Mouse (Mus musculus) right cerebral cortex, adult 2 months (tissue): ENCODE measurements at regions not wholly inside any gene's neighbourhood (a gene's known extent, or its start where the extent isn't known, plus 50 kb on each side); places are given as distances from the start of the nearest gene placed in this dataset.
"Not testable (repeated sequence)": the region's sequence is repeated elsewhere in the genome, so short reads cannot be mapped to it uniquely, and the experiment has no call there.

Experiments used
- DNase-seq, 2 experiments: peaks; one replicate each; pipeline ENCODE4 v3.0.0; 2021 to 2022; ENCODE audit warnings: low spot score in 2 of 2

- DNase-seq, result no peak
Observed at GRCm38 (mm10) chr6:31811890-31812289, 238.2 kb upstream of the 1700012A03Rik start.

GRCm38 (mm10) chr6:31810602-31811512 lies 239.2 kb upstream of the 1700012A03Rik start:
- no peak for DNase-seq

- not testable (repeated sequence) for DNase-seq
Observed at GRCm38 (mm10) chr6:31804468-31804867, 240.7 kb upstream of the Podxl start.

- DNase-seq, result not testable (repeated sequence)
Observed at GRCm38 (mm10) chr6:31803222-31803621, 239.4 kb upstream of the Podxl start.

GRCm38 (mm10) chr6:31791547-31791946 lies 227.8 kb upstream of the Podxl start:
- DNase-seq, result peak in 1 of 2 experiments; percentile 26

- no peak for DNase-seq
Observed at GRCm38 (mm10) chr6:31790906-31791305, 227.1 kb upstream of the Podxl start.

- DNase-seq, result no peak
Observed at GRCm38 (mm10) chr6:31776841-31777240, 213.1 kb upstream of the Podxl start.

- no peak for DNase-seq
Observed at GRCm38 (mm10) chr6:31771916-31772315, 208.1 kb upstream of the Podxl start.

- no peak for DNase-seq
Observed at GRCm38 (mm10) chr6:31745589-31745988, 181.8 kb upstream of the Podxl start.

GRCm38 (mm10) chr6:31731391-31731790 lies 167.6 kb upstream of the Podxl start:
- DNase-seq, result no peak

- no peak for DNase-seq
Observed at GRCm38 (mm10) chr6:31719614-31720013, 155.8 kb upstream of the Podxl start.

GRCm38 (mm10) chr6:31718843-31719242 lies 155.1 kb upstream of the Podxl start:
- DNase-seq, result no peak

GRCm38 (mm10) chr6:31717531-31717930 lies 153.8 kb upstream of the Podxl start:
- peak in 1 of 2 experiments; percentile 16 for DNase-seq

- no peak for DNase-seq
Observed at GRCm38 (mm10) chr6:31707256-31707655, 143.5 kb upstream of the Podxl start.

- DNase-seq, result no peak
Observed at GRCm38 (mm10) chr6:31704191-31704590, 140.4 kb upstream of the Podxl start.

GRCm38 (mm10) chr6:31702931-31703330 lies 139.2 kb upstream of the Podxl start:
- no peak for DNase-seq

GRCm38 (mm10) chr6:31695885-31696284 lies 132.1 kb upstream of the Podxl start:
- no peak for DNase-seq

GRCm38 (mm10) chr6:31693047-31693446 lies 129.3 kb upstream of the Podxl start:
- DNase-seq, result no peak

- no peak for DNase-seq
Observed at GRCm38 (mm10) chr6:31692024-31692423, 128.2 kb upstream of the Podxl start.

- no peak for DNase-seq
Observed at GRCm38 (mm10) chr6:31680101-31680500, 116.3 kb upstream of the Podxl start.

GRCm38 (mm10) chr6:31665671-31666486 lies 102.1 kb upstream of the Podxl start:
- DNase-seq, result peak in 1 of 2 experiments; percentile 45

GRCm38 (mm10) chr6:31664495-31664894 lies 100.7 kb upstream of the Podxl start:
- peak; percentile 84 to 87 for DNase-seq

- DNase-seq, result peak; percentile 81 to 84
Observed at GRCm38 (mm10) chr6:31660778-31661177, 97.0 kb upstream of the Podxl start.
